Mouse (Mus musculus): ENCODE data around the gene Fam81b. TPM values are rescaled to one million over a fixed set of nuclear protein-coding genes. Genes with fewer than 3 reads are reported as not detected.

Fam81b gene
- polyA plus RNA-seq, 1 experiment from 2014 or later, result 1.1 TPM

- H3K9ac ChIP-seq (ENCODE audit: low read depth, low read length), result no peak overlapping the region
- H3K27me3 ChIP-seq (replicated peaks; ENCODE audit: control insufficient read depth, insufficient read depth, low read length), result no peaks in the 10 kb centered on the region
- H3K27ac ChIP-seq (ENCODE audit: low read depth, low read length), result no peak overlapping the region
- no peak for ATAC-seq
- H3K9me3 ChIP-seq (ENCODE audit: control insufficient read depth, low read length), result no peaks in the 10 kb centered on the region
- no peaks in the 10 kb centered on the region for H3K36me3 ChIP-seq (ENCODE audit: control insufficient read depth, insufficient read depth, low read length)
- no peak overlapping the region for H3K4me2 ChIP-seq (ENCODE audit: low read length)
- H3K4me1 ChIP-seq (ENCODE audit: control insufficient read depth, insufficient read depth, low read depth, low read length), result no peaks in the 10 kb centered on the region
- 90% methylated on average over 2 of the region's 2 CpGs for WGBS
- H3K4me3 ChIP-seq (ENCODE audit: low read length), result no peak overlapping the region
Measured at GRCm38 (mm10) chr13:76214928-76215327, 89.9 kb downstream of the Fam81b start.

DNA sequence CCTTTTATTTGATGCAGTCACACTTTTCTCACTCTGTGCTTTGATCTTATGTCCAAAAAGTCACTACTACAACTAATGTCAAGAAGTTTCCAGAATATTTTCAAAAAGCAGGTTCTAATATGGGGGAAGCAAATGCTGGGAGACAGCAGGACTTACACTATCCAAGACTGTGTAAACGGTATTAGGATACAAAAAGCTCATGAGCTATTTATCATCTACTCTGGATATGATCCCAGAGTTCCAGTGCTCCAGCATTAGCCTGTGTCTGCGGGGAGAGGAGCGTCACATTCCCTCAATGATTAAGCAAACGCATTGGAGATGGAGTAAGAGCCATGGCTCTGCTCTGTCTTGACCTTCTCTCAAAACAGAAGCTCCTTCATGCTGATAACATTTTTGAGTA is 104.9 kb downstream of the Fam81b start:
- 90% methylated on average over 4 of the region's 4 CpGs for WGBS
- no peak overlapping the region for H3K9ac ChIP-seq (ENCODE audit: low read depth, low read length)
- no peak overlapping the region for H3K4me2 ChIP-seq (ENCODE audit: low read length)
- H3K27me3 ChIP-seq (replicated peaks; ENCODE audit: control insufficient read depth, insufficient read depth, low read length), result no peaks in the 10 kb centered on the region
- no peak overlapping the region for H3K4me3 ChIP-seq (ENCODE audit: low read length)
- H3K4me1 ChIP-seq (ENCODE audit: control insufficient read depth, insufficient read depth, low read depth, low read length), result no peaks in the 10 kb centered on the region
- ATAC-seq, result no peak
- no peaks in the 10 kb centered on the region for H3K36me3 ChIP-seq (ENCODE audit: control insufficient read depth, insufficient read depth, low read length)
- no peaks in the 10 kb centered on the region for H3K9me3 ChIP-seq (ENCODE audit: control insufficient read depth, low read length)
- H3K27ac ChIP-seq (ENCODE audit: low read depth, low read length), result no peak overlapping the region

DNA sequence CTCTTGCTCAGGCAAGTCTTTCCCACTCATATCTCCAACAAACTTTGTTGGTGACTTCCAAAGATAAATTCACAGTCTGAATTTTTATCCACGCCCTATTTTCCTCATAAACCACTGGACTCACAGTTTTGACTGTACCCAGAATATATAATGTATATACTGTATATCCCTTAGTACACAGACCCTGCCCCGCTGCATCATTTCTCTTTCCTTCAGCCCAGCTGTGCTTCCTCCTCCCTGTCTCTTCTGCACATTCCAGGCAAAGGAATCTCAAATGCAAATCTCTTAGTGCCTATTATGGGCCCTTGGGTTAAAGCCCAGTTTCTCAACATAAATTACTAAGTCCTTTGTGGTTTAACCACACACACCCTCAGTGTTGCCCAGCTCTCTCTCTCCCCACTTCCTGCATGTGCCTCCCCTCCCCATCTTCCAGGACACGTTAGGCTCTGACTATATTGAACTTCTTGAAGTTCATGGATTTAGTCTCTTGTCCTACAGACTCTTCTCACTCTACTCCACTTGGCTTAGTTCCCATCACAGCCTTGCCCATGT is 107.5 kb downstream of the Fam81b start:
- H3K4me1 ChIP-seq (ENCODE audit: control insufficient read depth, insufficient read depth, low read depth, low read length), result no peaks in the 10 kb centered on the region
- no peak overlapping the region for H3K4me3 ChIP-seq (ENCODE audit: low read length)
- no peak overlapping the region for H3K27ac ChIP-seq (ENCODE audit: low read depth, low read length)
- no peaks in the 10 kb centered on the region for H3K9me3 ChIP-seq (ENCODE audit: control insufficient read depth, low read length)
- 79% methylated on average over 3 of the region's 3 CpGs for WGBS
- peaks cover 4% of the 10 kb centered on the region; the same call in 1 of the 2 replicates for H3K36me3 ChIP-seq (ENCODE audit: control insufficient read depth, insufficient read depth, low read length)
- no peaks in the 10 kb centered on the region for H3K27me3 ChIP-seq (replicated peaks; ENCODE audit: control insufficient read depth, insufficient read depth, low read length)
- no peak overlapping the region for H3K9ac ChIP-seq (ENCODE audit: low read depth, low read length)
- no peak overlapping the region for H3K4me2 ChIP-seq (ENCODE audit: low read length)
- no peak for ATAC-seq

GRCm38 (mm10) chr13:76195431-76196138 is 109.3 kb downstream of the Fam81b start:
- no peaks in the 10 kb centered on the region for H3K27me3 ChIP-seq (replicated peaks; ENCODE audit: control insufficient read depth, insufficient read depth, low read length)
- H3K9me3 ChIP-seq (ENCODE audit: control insufficient read depth, low read length), result no peaks in the 10 kb centered on the region
- H3K4me2 ChIP-seq (ENCODE audit: low read length), result no peak overlapping the region
- H3K4me1 ChIP-seq (ENCODE audit: control insufficient read depth, insufficient read depth, low read depth, low read length), result no peaks in the 10 kb centered on the region
- H3K36me3 ChIP-seq (ENCODE audit: control insufficient read depth, insufficient read depth, low read length), result peaks cover 16% of the 10 kb centered on the region; the same call in 1 of the 2 replicates
- 92% methylated on average over 8 of the region's 8 CpGs for WGBS
- no peak; the same call in 1 of the 2 replicates for ATAC-seq
- no peak overlapping the region for H3K9ac ChIP-seq (ENCODE audit: low read depth, low read length)
- no peak overlapping the region for H3K27ac ChIP-seq (ENCODE audit: low read depth, low read length)
- no peak overlapping the region for H3K4me3 ChIP-seq (ENCODE audit: low read length)

GRCm38 (mm10) chr13:76194937-76195336 is 109.9 kb downstream of the Fam81b start:
- H3K4me2 ChIP-seq (ENCODE audit: low read length), result no peak overlapping the region
- H3K27me3 ChIP-seq (replicated peaks; ENCODE audit: control insufficient read depth, insufficient read depth, low read length), result no peaks in the 10 kb centered on the region
- H3K9me3 ChIP-seq (ENCODE audit: control insufficient read depth, low read length), result no peaks in the 10 kb centered on the region
- H3K9ac ChIP-seq (ENCODE audit: low read depth, low read length), result no peak overlapping the region
- H3K4me3 ChIP-seq (ENCODE audit: low read length), result no peak overlapping the region
- peaks cover 16% of the 10 kb centered on the region; the same call in 1 of the 2 replicates for H3K36me3 ChIP-seq (ENCODE audit: control insufficient read depth, insufficient read depth, low read length)
- no peaks in the 10 kb centered on the region for H3K4me1 ChIP-seq (ENCODE audit: control insufficient read depth, insufficient read depth, low read depth, low read length)
- H3K27ac ChIP-seq (ENCODE audit: low read depth, low read length), result no peak overlapping the region
- no peak for ATAC-seq

DNA sequence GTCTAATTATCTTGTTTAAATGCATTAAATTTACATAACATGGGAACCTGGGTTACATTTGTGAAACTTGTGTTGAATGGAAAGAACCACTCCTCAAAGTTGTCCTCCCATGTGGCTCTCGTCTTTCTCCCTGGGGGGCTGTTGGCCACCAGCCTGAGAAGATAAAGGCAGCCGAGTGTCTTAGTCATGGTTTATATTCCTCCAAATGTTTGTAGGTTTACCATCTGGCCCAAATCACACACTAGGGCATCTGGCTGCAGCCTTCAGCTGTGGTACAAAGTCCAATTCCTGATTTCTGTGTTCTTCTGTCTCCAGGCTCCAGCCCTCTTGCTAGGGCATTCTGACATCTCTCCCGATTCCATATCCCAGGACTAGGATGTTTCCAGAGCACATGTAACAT is 114.6 kb downstream of the Fam81b start:
- H3K27me3 ChIP-seq (replicated peaks; ENCODE audit: control insufficient read depth, insufficient read depth, low read length), result no peaks in the 10 kb centered on the region
- no peak overlapping the region for H3K4me3 ChIP-seq (ENCODE audit: low read length)
- H3K27ac ChIP-seq (ENCODE audit: low read depth, low read length), result no peak overlapping the region
- no peak overlapping the region for H3K9ac ChIP-seq (ENCODE audit: low read depth, low read length)
- no peak overlapping the region for H3K4me2 ChIP-seq (ENCODE audit: low read length)
- peaks cover 23% of the 10 kb centered on the region for H3K36me3 ChIP-seq (ENCODE audit: control insufficient read depth, insufficient read depth, low read length)
- 71% methylated on average over 3 of the region's 3 CpGs for WGBS
- ATAC-seq, result no peak
- no peaks in the 10 kb centered on the region for H3K9me3 ChIP-seq (ENCODE audit: control insufficient read depth, low read length)
- no peaks in the 10 kb centered on the region for H3K4me1 ChIP-seq (ENCODE audit: control insufficient read depth, insufficient read depth, low read depth, low read length)

- Histone ChIP-seq H3K36me3 (ENCODE audit: control insufficient read depth, insufficient read depth, low read length) (peaks cover 23% of the 10 kb centered on the region), H3K9me3 (ENCODE audit: control insufficient read depth, low read length) (no peaks in the 10 kb centered on the region), H3K27me3 (replicated peaks; ENCODE audit: control insufficient read depth, insufficient read depth, low read length) (no peaks in the 10 kb centered on the region), H3K4me2 (ENCODE audit: low read length) (no peak overlapping the region), H3K4me3 (ENCODE audit: low read length) (no peak overlapping the region), H3K9ac (ENCODE audit: low read depth, low read length) (no peak overlapping the region), H3K27ac (ENCODE audit: low read depth, low read length) (no peak overlapping the region), H3K4me1 (ENCODE audit: control insufficient read depth, insufficient read depth, low read depth, low read length) (no peaks in the 10 kb centered on the region)
- ATAC-seq, result peak; percentile 81
- 76% methylated on average over 3 of the region's 3 CpGs for WGBS
Measured at GRCm38 (mm10) chr13:76189190-76189589, 115.7 kb downstream of the Fam81b start.

DNA sequence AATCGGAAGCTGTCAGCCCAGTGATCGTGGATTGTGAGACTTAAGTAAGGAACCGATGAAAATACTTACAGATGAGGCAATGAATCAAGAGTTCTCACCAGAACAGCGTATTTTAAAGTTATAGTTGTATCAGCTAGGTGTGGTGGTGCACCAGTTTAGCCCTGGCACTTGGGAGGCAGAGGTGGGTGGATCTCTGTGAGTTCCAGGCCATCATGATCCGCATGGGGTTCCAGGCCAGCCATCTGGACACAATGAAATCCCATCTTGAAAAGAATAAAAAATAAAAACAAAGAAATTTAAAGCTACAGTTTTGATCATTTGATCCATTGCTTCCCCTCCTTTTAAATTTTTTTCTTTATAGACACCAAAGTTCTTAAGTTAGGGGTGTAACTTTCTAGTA is 117.2 kb downstream of the Fam81b start:
- Histone ChIP-seq H3K27ac (ENCODE audit: low read depth, low read length) (no peak overlapping the region), H3K36me3 (ENCODE audit: control insufficient read depth, insufficient read depth, low read length) (peaks cover 19% of the 10 kb centered on the region), H3K9ac (ENCODE audit: low read depth, low read length) (no peak overlapping the region), H3K9me3 (ENCODE audit: control insufficient read depth, low read length) (no peaks in the 10 kb centered on the region), H3K27me3 (replicated peaks; ENCODE audit: control insufficient read depth, insufficient read depth, low read length) (no peaks in the 10 kb centered on the region), H3K4me1 (ENCODE audit: control insufficient read depth, insufficient read depth, low read depth, low read length) (no peaks in the 10 kb centered on the region), H3K4me3 (ENCODE audit: low read length) (no peak overlapping the region), H3K4me2 (ENCODE audit: low read length) (no peak overlapping the region)
- 96% methylated on average over 5 of the region's 5 CpGs for WGBS
- no peak for ATAC-seq

DNA sequence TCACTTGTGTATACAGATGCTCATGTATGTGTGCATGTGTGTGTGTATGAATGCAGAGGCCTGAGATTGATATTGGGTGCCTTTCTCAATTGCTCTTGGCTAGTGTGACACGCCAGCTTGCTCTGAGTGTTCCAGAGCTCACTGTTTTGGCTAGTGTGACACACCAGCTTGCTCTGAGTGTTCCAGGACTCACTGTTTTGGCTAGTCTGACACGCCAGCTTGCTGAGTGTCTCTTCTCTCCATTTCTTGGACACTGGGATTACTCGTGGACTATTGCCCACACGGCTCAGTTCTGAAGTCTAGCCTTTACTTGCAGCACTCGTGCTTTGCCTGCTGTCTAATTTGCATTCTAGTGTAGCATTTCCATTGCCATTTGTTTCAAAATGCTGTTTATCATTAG is 126.2 kb downstream of the Fam81b start:
- H3K9me3 ChIP-seq (ENCODE audit: control insufficient read depth, low read length), result peaks cover 7% of the 10 kb centered on the region
- no peaks in the 10 kb centered on the region for H3K4me1 ChIP-seq (ENCODE audit: control insufficient read depth, insufficient read depth, low read depth, low read length)
- H3K4me2 ChIP-seq (ENCODE audit: low read length), result no peak overlapping the region
- 85% methylated on average over 5 of the region's 5 CpGs for WGBS
- no peak overlapping the region for H3K4me3 ChIP-seq (ENCODE audit: low read length)
- ATAC-seq, result no peak
- H3K9ac ChIP-seq (ENCODE audit: low read depth, low read length), result no peak overlapping the region
- no peaks in the 10 kb centered on the region for H3K27me3 ChIP-seq (replicated peaks; ENCODE audit: control insufficient read depth, insufficient read depth, low read length)
- no peak overlapping the region for H3K27ac ChIP-seq (ENCODE audit: low read depth, low read length)
- peaks cover 15% of the 10 kb centered on the region for H3K36me3 ChIP-seq (ENCODE audit: control insufficient read depth, insufficient read depth, low read length)
